Mouse (Mus musculus): ENCODE measurements around the gene Hnrnpa1. TPM values are rescaled to one million over a fixed set of nuclear protein-coding genes. Genes with fewer than 3 reads are reported as not detected.
A peak's percentile ranks its signal among the peaks of the same experiment; 100 is the strongest.

Gene Hnrnpa1
- polyA plus RNA-seq (2014; fragmentation: Nextera tagmentation; extraction: Ambion mirVana): 1,395 and 1,473 TPM in 2 replicates

DNA sequence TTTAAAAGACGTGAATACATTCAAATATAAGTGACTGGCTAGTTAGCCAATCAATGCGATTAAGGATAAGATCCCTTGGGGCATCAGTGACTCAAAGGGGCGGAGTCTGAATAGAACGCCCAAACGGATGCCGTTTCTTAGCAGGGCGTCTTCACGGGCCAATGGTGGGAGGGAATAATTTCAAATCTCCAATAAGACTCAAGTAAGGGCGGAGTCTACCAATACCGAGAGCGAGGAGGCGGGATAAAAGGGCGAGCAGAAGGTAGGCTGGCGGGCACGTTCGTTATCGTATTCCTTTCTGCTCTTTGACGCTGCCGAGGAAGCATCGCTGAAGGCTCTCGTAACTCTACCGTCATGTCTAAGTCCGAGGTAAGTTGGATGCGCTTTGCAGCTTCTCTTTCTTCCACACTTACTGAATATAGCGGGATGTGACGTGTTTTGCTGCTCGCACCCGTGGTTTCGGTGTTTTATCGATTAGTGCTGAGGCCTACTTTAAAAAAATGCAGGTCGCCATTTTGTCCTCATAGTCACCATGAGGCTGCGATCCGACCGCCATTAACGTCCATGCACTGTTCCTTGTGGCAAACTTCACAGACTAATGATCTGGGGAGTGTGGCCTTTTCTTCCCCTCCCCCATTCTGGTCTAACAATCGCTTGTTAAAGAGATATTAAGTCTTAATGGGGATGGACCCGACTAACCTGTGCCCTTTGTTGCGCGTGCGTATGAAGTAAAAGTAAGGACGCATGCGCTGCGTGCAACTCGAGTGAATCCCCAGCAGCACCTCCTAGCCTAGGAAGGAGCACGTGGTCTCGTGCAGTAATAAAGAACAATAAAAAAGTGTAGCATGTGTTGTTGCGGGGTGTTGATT lies at the start of gene Hnrnpa1:
Gene Hnrnpa1 (plus strand): TSS at position 273 of the 869 bp plus-strand sequence.
- Histone ChIP-seq H3K4me2 (ENCODE audit: low read depth, low read length, severe bottlenecking) (peak within 1 kb of the TSS; percentile 73), H3K9me3 (ENCODE audit: control insufficient read depth, low read length) (no peaks in the 10 kb centered on the region), H3K27me3 (ENCODE audit: control insufficient read depth, insufficient read depth, low read length) (no peaks in the 10 kb centered on the region), H3K4me1 (replicated peaks; ENCODE audit: control insufficient read depth, insufficient read depth, low read length) (peaks cover 12% of the 10 kb centered on the region; the same call in 1 of the 2 replicates), H3K36me3 (ENCODE audit: control insufficient read depth, insufficient read depth, low read length) (peaks cover 22% of the 10 kb centered on the region; the same call in 1 of the 2 replicates), H3K27ac (ENCODE audit: low read depth, low read length) (peak within 1 kb of the TSS; percentile 96), H3K4me3 (ENCODE audit: low read depth, low read length) (peak within 1 kb of the TSS; percentile 78), H3K9ac (ENCODE audit: low read length) (peak within 1 kb of the TSS; percentile 95)
- ATAC-seq (replicated peaks; ENCODE audit: low FRiP score) (peak; percentile 91), DNase-seq (ENCODE audit: low spot score) (peak; percentile 91)
- WGBS: under 1% methylated on average over 47 of the region's 47 CpGs

DNA sequence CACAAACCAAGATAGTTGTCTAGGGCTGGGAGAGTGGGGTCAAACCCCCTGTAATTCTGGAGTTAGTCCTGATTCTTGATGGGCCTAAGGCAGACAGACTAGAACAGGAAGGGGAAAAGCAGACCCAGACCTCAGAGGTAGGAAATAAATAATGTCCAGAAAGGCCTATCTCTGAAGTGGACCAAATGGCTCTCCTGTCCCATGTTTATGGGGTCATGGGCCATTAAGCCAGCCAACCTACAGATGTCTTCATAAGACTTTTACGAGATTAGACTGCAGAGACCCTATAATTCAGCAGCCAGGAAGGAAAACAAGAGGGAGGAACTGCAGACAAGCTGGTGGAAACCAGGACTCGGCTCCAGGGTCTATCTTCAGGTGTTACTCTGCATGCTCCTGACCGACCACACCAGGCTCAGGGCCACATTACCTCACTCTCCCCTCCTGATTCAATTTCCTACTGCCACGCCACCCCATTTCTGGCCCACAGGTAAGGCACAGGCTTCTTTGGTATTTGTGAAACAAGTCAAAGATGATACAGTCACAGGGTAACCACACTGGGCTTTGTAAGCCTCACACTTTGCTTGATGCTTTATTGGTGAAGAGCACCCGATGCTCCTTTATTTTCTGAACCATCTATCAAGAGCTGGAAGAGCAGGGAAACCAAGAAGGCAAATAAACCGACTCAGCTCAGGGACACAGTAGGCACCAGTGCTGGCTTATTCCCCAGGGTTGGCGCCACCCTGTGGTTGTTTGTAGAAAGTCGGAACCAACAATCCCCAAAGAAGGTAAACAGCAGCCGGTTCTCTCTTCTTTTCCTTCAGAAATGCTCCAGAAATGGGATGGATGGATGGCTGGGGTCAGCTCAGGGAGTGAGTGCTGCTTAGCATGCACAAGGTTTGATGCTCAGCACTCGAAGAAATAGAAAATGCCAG lies 49.4 kb upstream of the Hnrnpa1 start:
- H3K4me1 ChIP-seq (replicated peaks; ENCODE audit: control insufficient read depth, insufficient read depth, low read length): no peaks in the 10 kb centered on the region
- no peak overlapping the region for H3K27ac ChIP-seq (ENCODE audit: low read depth, low read length)
- peak; percentile 55 for DNase-seq (ENCODE audit: low spot score)
- no peaks in the 10 kb centered on the region for H3K27me3 ChIP-seq (ENCODE audit: control insufficient read depth, insufficient read depth, low read length)
- WGBS: 68% methylated on average over 10 of the region's 10 CpGs
- no peak for ATAC-seq (replicated peaks; ENCODE audit: low FRiP score)
- no peaks in the 10 kb centered on the region for H3K9me3 ChIP-seq (ENCODE audit: control insufficient read depth, low read length)
- no peak overlapping the region for H3K4me3 ChIP-seq (ENCODE audit: low read depth, low read length)
- H3K9ac ChIP-seq (ENCODE audit: low read length): no peak overlapping the region
- no peaks in the 10 kb centered on the region; the same call in 1 of the 2 replicates for H3K36me3 ChIP-seq (ENCODE audit: control insufficient read depth, insufficient read depth, low read length)
- no peak overlapping the region for H3K4me2 ChIP-seq (ENCODE audit: low read depth, low read length, severe bottlenecking)

DNA sequence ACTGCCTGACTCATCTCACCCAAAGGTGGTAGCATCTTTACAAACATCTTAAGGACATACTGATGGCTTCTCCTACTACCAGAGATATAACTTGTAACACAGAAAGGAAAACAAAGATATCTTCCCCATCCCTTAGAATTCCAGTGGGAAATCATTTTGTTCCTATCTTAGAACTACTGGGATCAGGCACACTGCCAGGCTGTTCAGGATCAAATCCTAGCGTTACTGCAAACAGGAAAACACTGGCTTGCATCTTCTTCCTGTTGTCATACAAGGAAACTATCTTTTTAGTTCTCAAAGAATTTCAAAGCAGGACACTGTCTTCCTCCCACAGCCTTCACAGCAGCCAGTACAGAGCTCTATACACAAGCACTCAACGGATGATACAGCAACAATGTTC lies 46.6 kb upstream of the Hnrnpa1 start:
- H3K9ac ChIP-seq (ENCODE audit: low read length): no peak overlapping the region
- H3K27me3 ChIP-seq (ENCODE audit: control insufficient read depth, insufficient read depth, low read length): no peaks in the 10 kb centered on the region
- H3K36me3 ChIP-seq (ENCODE audit: control insufficient read depth, insufficient read depth, low read length): no peaks in the 10 kb centered on the region; the same call in 1 of the 2 replicates
- ATAC-seq (replicated peaks; ENCODE audit: low FRiP score): no peak
- H3K4me1 ChIP-seq (replicated peaks; ENCODE audit: control insufficient read depth, insufficient read depth, low read length): no peaks in the 10 kb centered on the region
- WGBS: 92% methylated on average over 2 of the region's 2 CpGs
- no peaks in the 10 kb centered on the region for H3K9me3 ChIP-seq (ENCODE audit: control insufficient read depth, low read length)
- no peak overlapping the region for H3K4me3 ChIP-seq (ENCODE audit: low read depth, low read length)
- no peak for DNase-seq (ENCODE audit: low spot score)
- no peak overlapping the region for H3K27ac ChIP-seq (ENCODE audit: low read depth, low read length)
- no peak overlapping the region for H3K4me2 ChIP-seq (ENCODE audit: low read depth, low read length, severe bottlenecking)

DNA sequence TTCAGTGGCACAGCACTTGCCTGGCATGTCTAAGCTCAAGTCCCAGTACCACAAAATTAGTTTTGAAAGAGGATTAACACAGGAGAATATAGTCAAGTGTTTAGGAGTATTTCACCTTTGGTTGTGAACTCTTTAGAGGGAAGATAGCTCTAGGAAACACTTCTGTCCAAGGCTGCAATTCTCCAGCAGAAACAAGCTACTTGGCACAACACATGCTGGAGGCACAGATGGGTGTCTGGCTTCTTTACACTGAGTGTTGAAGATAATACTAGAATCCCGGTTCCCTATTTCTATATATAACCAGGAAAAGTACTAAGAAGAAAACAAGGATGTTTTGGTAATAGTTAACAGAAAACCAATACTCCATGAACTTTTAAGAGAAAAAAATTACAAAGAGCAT lies 43.4 kb upstream of the Hnrnpa1 start:
- no peaks in the 10 kb centered on the region for H3K9me3 ChIP-seq (ENCODE audit: control insufficient read depth, low read length)
- no peaks in the 10 kb centered on the region for H3K27me3 ChIP-seq (ENCODE audit: control insufficient read depth, insufficient read depth, low read length)
- 95% methylated on average over 1 of the region's 1 CpGs for WGBS
- no peaks in the 10 kb centered on the region; the same call in 1 of the 2 replicates for H3K36me3 ChIP-seq (ENCODE audit: control insufficient read depth, insufficient read depth, low read length)
- no peak overlapping the region for H3K4me2 ChIP-seq (ENCODE audit: low read depth, low read length, severe bottlenecking)
- ATAC-seq (replicated peaks; ENCODE audit: low FRiP score) (no peak), DNase-seq (ENCODE audit: low spot score) (no peak)
- no peak overlapping the region for H3K4me3 ChIP-seq (ENCODE audit: low read depth, low read length)
- H3K4me1 ChIP-seq (replicated peaks; ENCODE audit: control insufficient read depth, insufficient read depth, low read length): no peaks in the 10 kb centered on the region
- H3K27ac ChIP-seq (ENCODE audit: low read depth, low read length): no peak overlapping the region
- no peak overlapping the region for H3K9ac ChIP-seq (ENCODE audit: low read length)

DNA sequence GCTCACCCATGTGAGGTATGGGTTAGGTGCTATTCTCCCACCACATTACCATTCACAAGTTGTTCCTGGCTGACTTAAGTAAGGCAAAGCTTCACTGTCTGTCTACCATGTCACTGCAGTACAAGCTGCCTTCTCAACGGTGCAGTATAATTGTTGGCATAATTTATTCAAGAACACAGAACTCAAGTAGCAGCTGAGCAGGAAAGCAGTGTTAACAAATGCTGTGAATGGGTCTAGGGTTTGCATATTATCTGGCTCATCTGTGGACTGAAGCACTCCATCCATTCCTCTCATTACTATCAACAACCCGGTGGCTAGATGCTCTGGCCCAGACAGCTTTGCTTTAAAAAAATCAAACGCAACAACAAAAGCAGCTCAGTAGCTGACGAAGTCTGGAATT lies 42.4 kb upstream of the Hnrnpa1 start:
- Histone ChIP-seq H3K4me1 (replicated peaks; ENCODE audit: control insufficient read depth, insufficient read depth, low read length) (no peaks in the 10 kb centered on the region), H3K4me3 (ENCODE audit: low read depth, low read length) (no peak overlapping the region), H3K9ac (ENCODE audit: low read length) (no peak overlapping the region), H3K4me2 (ENCODE audit: low read depth, low read length, severe bottlenecking) (no peak overlapping the region), H3K27ac (ENCODE audit: low read depth, low read length) (no peak overlapping the region), H3K36me3 (ENCODE audit: control insufficient read depth, insufficient read depth, low read length) (peaks cover under 1% of the 10 kb centered on the region; the same call in 1 of the 2 replicates), H3K27me3 (ENCODE audit: control insufficient read depth, insufficient read depth, low read length) (no peaks in the 10 kb centered on the region), H3K9me3 (ENCODE audit: control insufficient read depth, low read length) (no peaks in the 10 kb centered on the region)
- ATAC-seq (replicated peaks; ENCODE audit: low FRiP score) (no peak), DNase-seq (ENCODE audit: low spot score) (no peak)
- 84% methylated on average over 4 of the region's 4 CpGs for WGBS

DNA sequence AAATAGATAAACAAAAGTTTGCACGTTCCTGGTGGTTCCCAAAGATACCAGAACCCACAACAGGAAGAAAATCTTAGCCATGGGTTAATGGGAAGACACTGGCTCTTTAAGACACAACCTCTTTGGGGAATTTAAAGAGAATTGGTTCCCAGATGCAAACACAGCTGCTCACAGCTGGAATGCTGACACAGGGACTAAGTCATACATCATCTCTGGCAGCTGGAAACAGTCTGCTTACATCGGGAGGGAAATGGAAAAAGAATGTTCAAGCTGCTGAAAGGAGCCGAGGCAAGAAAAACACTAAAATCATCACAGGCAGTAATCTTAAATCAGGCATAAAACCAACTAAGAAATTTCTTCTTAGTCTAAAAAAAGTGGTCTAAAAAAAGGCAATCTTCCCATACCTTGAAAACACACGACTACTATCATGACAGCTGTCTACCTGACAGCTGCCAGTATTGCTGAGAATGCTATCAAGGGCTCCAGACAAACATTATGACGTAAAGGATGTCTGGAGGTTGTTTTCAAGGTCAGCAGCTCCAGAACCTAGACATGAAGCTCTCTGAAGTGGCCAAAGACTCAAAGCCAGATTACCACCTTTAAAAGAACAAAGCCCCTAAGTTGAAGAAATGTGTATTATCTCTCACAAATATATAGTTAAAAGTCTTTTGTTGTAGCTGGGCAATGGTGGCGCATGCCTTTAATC lies 38.0 kb upstream of the Hnrnpa1 start:
- Histone ChIP-seq H3K4me1 (replicated peaks; ENCODE audit: control insufficient read depth, insufficient read depth, low read length) (no peaks in the 10 kb centered on the region), H3K36me3 (ENCODE audit: control insufficient read depth, insufficient read depth, low read length) (peaks cover 13% of the 10 kb centered on the region; the same call in 1 of the 2 replicates), H3K9ac (ENCODE audit: low read length) (no peak overlapping the region), H3K27ac (ENCODE audit: low read depth, low read length) (no peak overlapping the region), H3K27me3 (ENCODE audit: control insufficient read depth, insufficient read depth, low read length) (no peaks in the 10 kb centered on the region), H3K9me3 (ENCODE audit: control insufficient read depth, low read length) (no peaks in the 10 kb centered on the region), H3K4me3 (ENCODE audit: low read depth, low read length) (no peak overlapping the region), H3K4me2 (ENCODE audit: low read depth, low read length, severe bottlenecking) (no peak overlapping the region)
- ATAC-seq (replicated peaks; ENCODE audit: low FRiP score) (no peak), DNase-seq (ENCODE audit: low spot score) (no peak)
- WGBS: 82% methylated on average over 6 of the region's 6 CpGs

DNA sequence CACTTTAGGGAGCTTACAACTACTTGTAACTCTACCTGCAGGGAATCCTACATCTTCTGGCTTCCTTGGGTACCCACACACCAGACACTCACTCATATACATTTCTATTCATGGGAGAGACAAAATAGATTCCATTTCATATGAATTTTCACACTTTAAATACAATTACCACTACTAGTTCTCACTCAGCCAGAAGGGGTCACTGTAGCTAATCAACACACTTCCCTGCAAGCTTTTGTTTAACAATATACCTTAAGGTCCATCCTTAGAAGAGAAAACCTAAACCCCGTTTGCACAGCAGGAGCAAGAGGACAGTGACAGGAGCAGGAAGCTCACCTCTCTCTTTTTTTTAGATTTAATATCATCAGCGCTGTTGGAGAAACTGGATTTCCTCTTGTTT lies 35.1 kb upstream of the Hnrnpa1 start:
- no peak overlapping the region for H3K4me3 ChIP-seq (ENCODE audit: low read depth, low read length)
- H3K27ac ChIP-seq (ENCODE audit: low read depth, low read length): no peak overlapping the region
- H3K9me3 ChIP-seq (ENCODE audit: control insufficient read depth, low read length): no peaks in the 10 kb centered on the region
- H3K27me3 ChIP-seq (ENCODE audit: control insufficient read depth, insufficient read depth, low read length): no peaks in the 10 kb centered on the region
- H3K9ac ChIP-seq (ENCODE audit: low read length): no peak overlapping the region
- H3K4me1 ChIP-seq (replicated peaks; ENCODE audit: control insufficient read depth, insufficient read depth, low read length): no peaks in the 10 kb centered on the region
- no peak for ATAC-seq (replicated peaks; ENCODE audit: low FRiP score)
- no peak overlapping the region for H3K4me2 ChIP-seq (ENCODE audit: low read depth, low read length, severe bottlenecking)
- peaks cover 22% of the 10 kb centered on the region for H3K36me3 ChIP-seq (ENCODE audit: control insufficient read depth, insufficient read depth, low read length)
- DNase-seq (ENCODE audit: low spot score): no peak
- 72% methylated on average over 2 of the region's 2 CpGs for WGBS

DNA sequence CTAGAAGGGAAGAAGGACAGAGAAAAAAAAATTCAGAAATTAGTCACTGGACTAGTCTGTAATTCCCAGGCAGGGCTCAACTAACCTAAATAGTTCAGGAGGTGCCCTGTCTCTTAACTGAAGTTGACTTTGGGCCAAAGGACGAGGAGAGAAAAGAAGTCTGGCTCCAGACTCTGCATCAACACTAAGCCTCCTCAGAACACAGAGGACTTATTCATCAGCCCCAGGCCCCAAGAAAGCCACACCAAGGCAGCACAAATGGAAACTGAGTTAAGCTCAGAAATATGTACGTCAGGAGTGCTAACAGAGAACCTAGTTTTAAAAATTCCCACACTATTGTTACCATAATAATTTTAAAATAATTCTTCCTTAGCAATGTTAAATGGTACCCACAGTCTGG lies 26.1 kb upstream of the Hnrnpa1 start:
- peaks cover 8% of the 10 kb centered on the region for H3K36me3 ChIP-seq (ENCODE audit: control insufficient read depth, insufficient read depth, low read length)
- H3K4me2 ChIP-seq (ENCODE audit: low read depth, low read length, severe bottlenecking): peak overlapping the region; percentile 36
- H3K27ac ChIP-seq (ENCODE audit: low read depth, low read length): peak overlapping the region; percentile 4; the same call in 1 of the 2 replicates
- peak overlapping the region; percentile 13; the same call in 1 of the 2 replicates for H3K4me3 ChIP-seq (ENCODE audit: low read depth, low read length)
- H3K9me3 ChIP-seq (ENCODE audit: control insufficient read depth, low read length): no peaks in the 10 kb centered on the region
- no peaks in the 10 kb centered on the region for H3K27me3 ChIP-seq (ENCODE audit: control insufficient read depth, insufficient read depth, low read length)
- ATAC-seq (replicated peaks; ENCODE audit: low FRiP score): no peak
- DNase-seq (ENCODE audit: low spot score): no peak
- WGBS: 8% methylated on average over 2 of the region's 2 CpGs
- H3K4me1 ChIP-seq (replicated peaks; ENCODE audit: control insufficient read depth, insufficient read depth, low read length): peaks cover 8% of the 10 kb centered on the region
- peak overlapping the region; percentile 1; the same call in 1 of the 2 replicates for H3K9ac ChIP-seq (ENCODE audit: low read length)

All from forebrain, embryonic 11.5 days (tissue).